Mouse (Mus musculus) midbrain, embryonic 14.5 days (tissue): ENCODE results near the gene Dnajc11. TPM values are rescaled to one million over a fixed set of nuclear protein-coding genes. Genes with fewer than 3 reads are reported as not detected.

ENCODE experiments used
- ATAC-seq: fragments of 200-750 bp; cut with Nextera tagmentation; 2 replicates; pipeline ENCODE4 v1.8.0; 2017; ENCODE audit warnings: moderate number of reproducible peaks, moderate library complexity; ENCODE audit not compliant: low FRiP score, low TSS enrichment
- DNase-seq: peaks from one replicate; pipeline ENCODE4 v3.0.0-alpha.2; 2015
- H3K27ac ChIP-seq: fragments of 300-500 bp; sonication (generic); replicated peaks from 2 replicates; pipeline ENCODE4 v1.5.1; 2014; ENCODE audit warnings: mild to moderate bottlenecking, low read depth, low read length, moderate library complexity
- H3K27me3 ChIP-seq: fragments of 300-500 bp; sonication (generic); 2 replicates; pipeline ENCODE4 v1.6.1; 2014; ENCODE audit warnings: low read length, control low read depth, mixed read lengths; ENCODE audit not compliant: control insufficient read depth, insufficient read depth
- H3K36me3 ChIP-seq: fragments of 300-500 bp; sonication (generic); 2 replicates; pipeline ENCODE4 v1.6.1; 2014; ENCODE audit warnings: low read length, control low read depth; ENCODE audit not compliant: control insufficient read depth, insufficient read depth
- H3K4me1 ChIP-seq: fragments of 300-500 bp; sonication (generic); 2 replicates; pipeline ENCODE4 v1.6.1; 2014; ENCODE audit warnings: mild to moderate bottlenecking, antibody characterized with exemption, low read length, control low read depth; ENCODE audit not compliant: control insufficient read depth, insufficient read depth
- H3K4me2 ChIP-seq: fragments of 300-500 bp; sonication (generic); 2 replicates; pipeline ENCODE4 v1.6.1; 2014; ENCODE audit warnings: mild to moderate bottlenecking, low read length, moderate library complexity
- H3K4me3 ChIP-seq: fragments of 300-500 bp; sonication (generic); replicated peaks from 2 replicates; pipeline ENCODE4 v1.5.1; 2014; ENCODE audit warnings: low read depth, low read length
- H3K9ac ChIP-seq: fragments of 300-500 bp; sonication (generic); replicated peaks from 2 replicates; pipeline ENCODE4 v1.6.1; 2014; ENCODE audit warnings: mild to moderate bottlenecking, low read length, moderate library complexity
- H3K9me3 ChIP-seq: fragments of 300-500 bp; sonication (generic); 2 replicates; pipeline ENCODE4 v1.6.1; 2016; ENCODE audit warnings: low read length, control low read depth, mixed read lengths; ENCODE audit not compliant: control insufficient read depth
- WGBS: fragments of 180-500 bp; shearing (Covaris S2); extraction: QIAGEN DNeasy Blood & Tissue Kit; methylation state at CpG from one replicate; pipeline ENCODE4 v1.1.7; 2014; 5-methylcytosine and 5-hydroxymethylcytosine counted together
- polyA plus RNA-seq: library from polyadenylated mRNA; unstranded; fragments of >200 nt; fragmentation: Nextera tagmentation; extraction: Ambion mirVana; gene quantifications from 2 replicates; pipeline ENCODE4 v1.2.1, GENCODE M21; 2014

Dnajc11 gene
- polyA plus RNA-seq, 1 experiment from 2014 or later = 75.2 TPM

DNA sequence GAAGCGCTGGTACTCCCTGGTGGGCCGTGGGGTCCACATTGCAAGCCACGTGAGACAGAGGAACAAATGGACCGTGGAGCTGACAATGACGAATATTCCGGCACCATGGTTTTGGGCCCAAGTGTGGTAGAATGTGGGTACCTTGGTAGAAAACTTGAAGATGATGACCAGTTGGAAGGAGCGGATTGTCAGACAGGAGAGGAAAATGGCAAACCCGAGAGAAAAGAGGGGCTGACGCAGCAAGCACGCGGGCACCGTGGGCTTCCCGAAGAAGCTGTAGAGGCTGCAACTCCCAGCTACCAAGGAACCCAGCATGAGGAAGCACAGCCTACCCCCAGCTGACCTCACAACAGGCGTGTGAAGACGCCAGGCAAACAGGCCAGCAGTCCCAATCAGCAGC lies 95.0 kb downstream of the Dnajc11 start:
- peak overlapping the region; percentile 60 for H3K4me3 ChIP-seq
- DNase-seq (no peak), ATAC-seq (no peak)
- no peak overlapping the region for H3K27ac ChIP-seq
- 66% methylated on average over 15 of the region's 15 CpGs for whole genome bisulfite sequencing
- H3K27me3 ChIP-seq = no peaks in the 10 kb centered on the region
- H3K9ac ChIP-seq = peak overlapping the region; percentile 60
- peaks cover 29% of the 10 kb centered on the region for H3K4me1 ChIP-seq
- no peaks in the 10 kb centered on the region for H3K9me3 ChIP-seq
- peaks cover 4% of the 10 kb centered on the region for H3K36me3 ChIP-seq
- peak overlapping the region; percentile 96 for H3K4me2 ChIP-seq

GRCm38 (mm10) chr4:152029087-152029486 lies 95.6 kb downstream of the Dnajc11 start:
- no peak overlapping the region for H3K4me2 ChIP-seq
- no peaks in the 10 kb centered on the region for H3K9me3 ChIP-seq
- no peak for ATAC-seq
- no peak overlapping the region for H3K9ac ChIP-seq
- no peak overlapping the region for H3K4me3 ChIP-seq
- H3K36me3 ChIP-seq = no peaks in the 10 kb centered on the region
- no peaks in the 10 kb centered on the region for H3K27me3 ChIP-seq
- peaks cover 29% of the 10 kb centered on the region for H3K4me1 ChIP-seq
- DNase-seq = no peak
- H3K27ac ChIP-seq = no peak overlapping the region
- 34% methylated on average over 5 of the region's 5 CpGs for WGBS

DNA sequence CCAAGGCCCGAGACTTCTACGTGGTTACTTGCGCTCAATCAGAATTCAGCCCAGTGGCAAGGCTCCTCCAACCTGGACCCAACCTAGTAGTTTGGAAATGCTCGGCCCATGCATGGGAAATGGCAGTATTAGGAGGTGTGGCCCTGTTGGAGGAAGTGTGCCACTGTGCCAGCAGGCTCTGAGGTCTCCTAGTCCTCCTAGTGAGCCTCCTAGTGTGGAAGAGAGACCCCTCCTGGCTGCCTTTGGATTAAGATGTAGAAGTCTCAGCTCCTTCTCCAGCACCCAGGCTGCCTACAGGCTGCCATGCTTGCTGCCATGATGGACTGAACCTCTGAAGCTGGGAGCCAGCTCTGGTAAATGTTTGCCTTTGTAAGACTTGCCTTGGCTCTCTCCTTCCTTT lies 96.5 kb downstream of the Dnajc11 start:
- ATAC-seq (no peak), DNase-seq (peak; percentile 57)
- Histone ChIP-seq H3K4me1 (peaks cover 29% of the 10 kb centered on the region), H3K27me3 (no peaks in the 10 kb centered on the region), H3K9ac (no peak overlapping the region), H3K36me3 (no peaks in the 10 kb centered on the region), H3K4me3 (no peak overlapping the region), H3K4me2 (0 out of 2 replicates have a peak overlapping the region, but pooled peaks have one; percentile 8), H3K9me3 (no peaks in the 10 kb centered on the region), H3K27ac (no peak overlapping the region)
- WGBS = 69% methylated on average over 4 of the region's 4 CpGs

Other genes starting within 250 kb of the Dnajc11 start
- gene Camta1, start 71.8 kb upstream of the Dnajc11 start, polyA plus RNA-seq = 157 and 164 TPM in 2 replicates
- gene Thap3, start 55.3 kb downstream of the Dnajc11 start, polyA plus RNA-seq = 23.1 and 31.2 TPM in 2 replicates
- gene Phf13, start 62.6 kb downstream of the Dnajc11 start, polyA plus RNA-seq = 16.9 and 19.0 TPM in 2 replicates
- gene Klhl21, start 75.1 kb downstream of the Dnajc11 start, polyA plus RNA-seq = 1.5 and 1.6 TPM in 2 replicates
- 19.7 and 21.8 TPM in 2 replicates for gene Zbtb48, start 94.0 kb downstream of the Dnajc11 start, polyA plus RNA-seq
- 1.2 and 1.3 TPM in 2 replicates for gene Tas1r1, start 104.9 kb downstream of the Dnajc11 start, polyA plus RNA-seq
- 21.1 and 25.8 TPM in 2 replicates for gene Nol9, start 105.6 kb downstream of the Dnajc11 start, polyA plus RNA-seq
- 7.0 and 8.0 TPM in 2 replicates for gene Plekhg5, start 138.8 kb downstream of the Dnajc11 start, polyA plus RNA-seq
- 0.54 and 1.2 TPM in 2 replicates for gene Tnfrsf25, start 182.2 kb downstream of the Dnajc11 start, polyA plus RNA-seq
- gene Espn, start 218.7 kb downstream of the Dnajc11 start, polyA plus RNA-seq = not detected in 2 replicates
- gene Hes2, start 225.2 kb downstream of the Dnajc11 start, polyA plus RNA-seq = not detected in 2 replicates
- gene Acot7, start 244.4 kb downstream of the Dnajc11 start, polyA plus RNA-seq = 276 and 368 TPM in 2 replicates